Mouse (Mus musculus): ENCODE data around the gene Ninl. TPM values are rescaled to one million over a fixed set of nuclear protein-coding genes. Genes with fewer than 3 reads are reported as not detected.

The Ninl gene
- 24.3 and 24.4 TPM in 2 replicates for polyA plus RNA-seq (2016; fragmentation: Nextera tagmentation; extraction: Ambion mirVana)

GRCm38 (mm10) chr2:151039232-151039695 lies at the start of gene Ninl, which contains the start of gene Nanp:
Gene Ninl, minus strand, starts transcription at chr2:151039382.
Gene Nanp, minus strand, starts transcription at chr2:151039398.
- ATAC-seq (ENCODE audit: low FRiP score) = peak; percentile 96
- Histone ChIP-seq H3K9me3 (no peaks in the 10 kb centered on the region), H3K4me3 (replicated peaks) (peak within 1 kb of the TSS; percentile 86), H3K9ac (peak within 1 kb of the TSS; percentile 95), H3K36me3 (replicated peaks) (no peaks in the 10 kb centered on the region), H3K27ac (peak within 1 kb of the TSS; percentile 68), H3K4me2 (peak within 1 kb of the TSS; percentile 75), H3K4me1 (peaks cover 14% of the 10 kb centered on the region), H3K27me3 (no peaks in the 10 kb centered on the region)
- under 1% methylated on average over 34 of the region's 34 CpGs for WGBS

GRCm38 (mm10) chr2:151056637-151057036 lies 17.5 kb upstream of the Ninl start:
- 88% methylated on average over 1 of the region's 1 CpGs for WGBS
- ATAC-seq (ENCODE audit: low FRiP score) = no peak
- Histone ChIP-seq H3K4me2 (no peak overlapping the region), H3K27me3 (no peaks in the 10 kb centered on the region), H3K27ac (no peak overlapping the region), H3K36me3 (replicated peaks) (no peaks in the 10 kb centered on the region), H3K4me1 (no peaks in the 10 kb centered on the region), H3K9ac (no peak overlapping the region), H3K9me3 (no peaks in the 10 kb centered on the region), H3K4me3 (replicated peaks) (no peak overlapping the region)

- Histone ChIP-seq H3K4me1 (peaks cover 14% of the 10 kb centered on the region), H3K9me3 (no peaks in the 10 kb centered on the region), H3K4me3 (replicated peaks) (no peak overlapping the region), H3K4me2 (no peak overlapping the region), H3K9ac (no peak overlapping the region), H3K27me3 (no peaks in the 10 kb centered on the region), H3K27ac (no peak overlapping the region), H3K36me3 (replicated peaks) (no peaks in the 10 kb centered on the region)
- no peak for ATAC-seq (ENCODE audit: low FRiP score)
- 85% methylated on average over 1 of the region's 1 CpGs for WGBS
Measured at GRCm38 (mm10) chr2:151040411-151040810, 1.2 kb upstream of the Ninl start.

DNA sequence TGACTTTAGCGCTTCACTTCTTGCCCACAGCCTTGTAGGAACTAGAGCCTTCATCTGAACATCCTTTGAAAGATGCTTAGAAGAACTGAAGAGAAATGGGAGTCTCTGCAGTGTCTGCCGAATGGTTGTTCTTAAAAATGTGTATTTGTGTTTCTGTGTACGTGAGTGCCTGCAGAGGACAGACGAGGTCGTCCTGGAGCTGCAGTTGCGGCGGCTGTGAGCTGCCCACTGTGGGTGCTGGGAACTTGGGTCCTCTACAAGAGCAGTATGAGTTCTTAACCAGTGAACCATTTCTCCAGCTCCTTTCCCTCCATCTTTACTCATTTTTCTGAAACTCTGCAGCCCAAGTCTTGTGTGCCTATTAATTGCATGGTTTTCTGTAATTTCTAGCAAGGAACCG lies 544 bp upstream of the Ninl start:
- Histone ChIP-seq H3K9ac (peak overlapping the region; percentile 95), H3K27me3 (no peaks in the 10 kb centered on the region), H3K4me2 (peak overlapping the region; percentile 75), H3K4me1 (peaks cover 14% of the 10 kb centered on the region), H3K4me3 (replicated peaks) (peak overlapping the region; percentile 86), H3K9me3 (no peaks in the 10 kb centered on the region), H3K27ac (0 out of 2 replicates have a peak overlapping the region, but pooled peaks have one; percentile 19), H3K36me3 (replicated peaks) (no peaks in the 10 kb centered on the region)
- WGBS = 45% methylated on average over 8 of the region's 8 CpGs
- ATAC-seq (ENCODE audit: low FRiP score) = peak; percentile 37

- H3K27ac ChIP-seq = peak overlapping the region; percentile 68
- peak overlapping the region; percentile 86 for H3K4me3 ChIP-seq (replicated peaks)
- no peaks in the 10 kb centered on the region for H3K27me3 ChIP-seq
- no peaks in the 10 kb centered on the region for H3K36me3 ChIP-seq (replicated peaks)
- WGBS = under 1% methylated on average over 30 of the region's 30 CpGs
- ATAC-seq (ENCODE audit: low FRiP score) = no peak; the same call in none of the 2 replicates
- H3K9me3 ChIP-seq = no peaks in the 10 kb centered on the region
- H3K9ac ChIP-seq = peak overlapping the region; percentile 95
- H3K4me2 ChIP-seq = peak overlapping the region; percentile 75
- peaks cover 14% of the 10 kb centered on the region for H3K4me1 ChIP-seq
Measured at GRCm38 (mm10) chr2:151038811-151039222, 365 bp downstream of the Ninl start.

DNA sequence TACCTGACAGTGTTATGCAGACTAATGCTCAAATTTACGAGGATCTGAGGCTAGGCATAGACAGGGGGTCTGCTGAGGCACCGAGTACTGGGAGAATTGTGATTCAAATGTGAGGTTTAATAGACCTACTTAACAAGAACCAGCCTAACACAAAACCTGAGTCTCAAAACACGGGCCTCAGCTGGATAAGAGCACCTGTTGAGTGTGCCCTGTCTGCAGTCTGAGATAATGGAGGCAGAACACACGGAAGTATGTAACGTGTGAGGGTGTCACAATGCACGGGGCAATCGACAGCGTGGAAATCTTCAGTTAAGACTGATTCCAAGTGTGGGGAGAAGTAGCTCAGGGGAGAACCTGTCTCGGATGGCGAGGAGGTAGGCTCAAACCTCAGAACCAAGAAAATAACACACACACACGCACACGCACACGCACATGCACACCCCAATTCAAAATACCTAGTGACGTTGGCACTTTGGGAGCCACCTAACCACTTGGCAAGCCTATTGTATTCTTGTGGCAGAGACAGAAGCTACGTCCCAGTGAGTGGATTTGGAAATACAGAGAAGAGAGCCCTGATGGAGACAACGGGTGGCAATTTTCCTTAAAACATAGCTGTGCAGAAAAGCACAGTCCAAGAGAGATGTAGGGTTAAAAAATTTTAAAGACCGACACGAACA lies 1.2 kb downstream of the Ninl start:
- WGBS = 63% methylated on average over 18 of the region's 18 CpGs
- ATAC-seq (ENCODE audit: low FRiP score) = no peak
- H3K27me3 ChIP-seq = no peaks in the 10 kb centered on the region
- H3K4me1 ChIP-seq = peaks cover 14% of the 10 kb centered on the region
- peak overlapping the region; percentile 75 for H3K4me2 ChIP-seq
- no peaks in the 10 kb centered on the region for H3K36me3 ChIP-seq (replicated peaks)
- no peaks in the 10 kb centered on the region for H3K9me3 ChIP-seq
- H3K4me3 ChIP-seq (replicated peaks) = peak overlapping the region; percentile 86
- peak overlapping the region; percentile 95 for H3K9ac ChIP-seq
- no peak overlapping the region for H3K27ac ChIP-seq

- no peaks in the 10 kb centered on the region for H3K27me3 ChIP-seq
- peak overlapping the region; percentile 75; the same call in 1 of the 2 replicates for H3K4me2 ChIP-seq
- H3K4me1 ChIP-seq = peaks cover 14% of the 10 kb centered on the region
- H3K4me3 ChIP-seq (replicated peaks) = no peak overlapping the region
- no peak for ATAC-seq (ENCODE audit: low FRiP score)
- no peaks in the 10 kb centered on the region for H3K9me3 ChIP-seq
- no peak overlapping the region for H3K9ac ChIP-seq
- H3K27ac ChIP-seq = no peak overlapping the region
- WGBS = 95% methylated on average over 1 of the region's 1 CpGs
- no peaks in the 10 kb centered on the region for H3K36me3 ChIP-seq (replicated peaks)
Measured at GRCm38 (mm10) chr2:151037292-151037691, 1.9 kb downstream of the Ninl start.

GRCm38 (mm10) chr2:151036721-151037120 lies 2.5 kb downstream of the Ninl start:
- Histone ChIP-seq H3K4me1 (peaks cover 14% of the 10 kb centered on the region), H3K9me3 (no peaks in the 10 kb centered on the region), H3K4me2 (no peak overlapping the region), H3K36me3 (replicated peaks) (no peaks in the 10 kb centered on the region), H3K4me3 (replicated peaks) (no peak overlapping the region), H3K27me3 (no peaks in the 10 kb centered on the region), H3K9ac (no peak overlapping the region), H3K27ac (no peak overlapping the region)
- no peak for ATAC-seq (ENCODE audit: low FRiP score)
- WGBS = 96% methylated on average over 2 of the region's 2 CpGs

GRCm38 (mm10) chr2:151034435-151034834 lies 4.7 kb downstream of the Ninl start:
- H3K27ac ChIP-seq = no peak overlapping the region
- H3K4me1 ChIP-seq = peaks cover 14% of the 10 kb centered on the region
- WGBS = 95% methylated on average over 3 of the region's 3 CpGs
- H3K9me3 ChIP-seq = no peaks in the 10 kb centered on the region
- no peak overlapping the region for H3K4me3 ChIP-seq (replicated peaks)
- ATAC-seq (ENCODE audit: low FRiP score) = no peak
- 0 out of 2 replicates have a peak, but pooled peaks cover under 1% of the 10 kb centered on the region for H3K36me3 ChIP-seq (replicated peaks)
- H3K27me3 ChIP-seq = no peaks in the 10 kb centered on the region
- no peak overlapping the region for H3K9ac ChIP-seq
- H3K4me2 ChIP-seq = no peak overlapping the region

DNA sequence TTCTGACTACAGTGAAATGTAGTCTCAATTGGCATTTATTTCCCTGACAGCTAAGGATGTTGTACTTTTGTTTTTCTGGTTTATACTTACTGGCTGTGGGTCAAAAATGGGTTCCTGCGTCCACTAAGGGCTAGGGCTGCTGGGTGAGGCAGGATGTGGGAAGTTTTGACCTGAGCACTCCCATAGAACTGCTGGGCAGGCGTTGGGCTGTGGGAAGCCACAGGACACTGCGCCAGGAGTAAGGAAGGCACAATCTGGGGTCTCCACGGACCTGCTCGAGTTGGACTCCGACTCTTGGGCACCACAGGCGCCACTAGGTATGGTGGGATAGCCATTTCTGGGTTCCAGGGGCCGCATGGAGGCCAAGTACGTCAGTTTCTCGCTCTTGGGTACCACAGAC lies 18.0 kb downstream of the Ninl start:
- no peak for ATAC-seq (ENCODE audit: low FRiP score)
- Histone ChIP-seq H3K27me3 (no peaks in the 10 kb centered on the region), H3K4me1 (no peaks in the 10 kb centered on the region), H3K36me3 (replicated peaks) (peaks cover under 1% of the 10 kb centered on the region; the same call in 1 of the 2 replicates), H3K9me3 (no peaks in the 10 kb centered on the region), H3K4me2 (no peak overlapping the region), H3K4me3 (replicated peaks) (no peak overlapping the region), H3K27ac (no peak overlapping the region), H3K9ac (no peak overlapping the region)
- WGBS = 91% methylated on average over 10 of the region's 10 CpGs

DNA sequence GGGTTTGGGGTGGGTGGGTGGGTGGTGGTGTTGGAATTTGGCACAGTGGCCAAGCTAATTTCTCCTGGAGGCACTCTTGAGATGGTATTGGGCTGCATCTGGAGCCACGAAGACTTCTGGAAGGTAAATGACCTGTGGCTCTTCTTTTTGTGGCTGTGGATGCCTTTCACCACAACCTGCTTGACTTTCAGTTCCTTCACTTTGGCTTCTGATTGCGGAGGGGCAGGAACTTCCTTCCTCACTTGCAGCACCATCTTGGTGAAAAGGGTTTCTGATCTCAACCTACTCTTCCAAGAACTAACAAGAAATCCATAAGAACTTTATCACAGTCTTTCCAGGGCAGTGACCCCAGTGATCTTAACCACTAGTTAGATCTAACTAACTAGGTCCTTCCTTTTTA lies 23.9 kb downstream of the Ninl start:
- Histone ChIP-seq H3K4me2 (no peak overlapping the region), H3K4me3 (replicated peaks) (no peak overlapping the region), H3K9me3 (no peaks in the 10 kb centered on the region), H3K27ac (no peak overlapping the region), H3K9ac (no peak overlapping the region), H3K27me3 (no peaks in the 10 kb centered on the region), H3K36me3 (replicated peaks) (no peaks in the 10 kb centered on the region), H3K4me1 (no peaks in the 10 kb centered on the region)
- no peak for ATAC-seq (ENCODE audit: low FRiP score)
- WGBS = 79% methylated on average over 2 of the region's 2 CpGs

GRCm38 (mm10) chr2:151011273-151011672 lies 27.9 kb downstream of the Ninl start:
- H3K27ac ChIP-seq = no peak overlapping the region
- no peaks in the 10 kb centered on the region for H3K36me3 ChIP-seq (replicated peaks)
- no peaks in the 10 kb centered on the region for H3K9me3 ChIP-seq
- H3K4me1 ChIP-seq = peaks cover 23% of the 10 kb centered on the region
- no peaks in the 10 kb centered on the region for H3K27me3 ChIP-seq
- ATAC-seq (ENCODE audit: low FRiP score) = no peak
- no peak overlapping the region for H3K4me2 ChIP-seq
- no peak overlapping the region for H3K9ac ChIP-seq
- H3K4me3 ChIP-seq (replicated peaks) = no peak overlapping the region
- WGBS = 86% methylated on average over 1 of the region's 1 CpGs
